Mouse (Mus musculus) olfactory bulb, adult 2 months (tissue): ENCODE data around the gene Nlk. TPM values are rescaled to one million over a fixed set of nuclear protein-coding genes. Genes with fewer than 3 reads are reported as not detected.
A peak's percentile ranks its signal among the peaks of the same experiment; 100 is the strongest.

Experiments used
- H3K27ac ChIP-seq: fragments of 200-500 bp; 2 replicates; pipeline ENCODE4 v1.5.1; 2012; ENCODE audit warnings: low read depth, low read length; ENCODE audit not compliant: insufficient read depth
- H3K4me1 ChIP-seq: fragments of 200-500 bp; 2 replicates; pipeline ENCODE4 v1.6.1; 2012; ENCODE audit warnings: low read length; ENCODE audit not compliant: control insufficient read depth, insufficient read depth
- H3K4me3 ChIP-seq: fragments of 200-500 bp; 2 replicates; pipeline ENCODE4 v1.5.1; 2012; ENCODE audit warnings: mild to moderate bottlenecking, low read depth, low read length, moderate library complexity; ENCODE audit not compliant: insufficient read depth
- CTCF ChIP-seq: fragments of 200-500 bp; IDR thresholded peaks from 2 replicates; pipeline ENCODE4 v1.5.1; 2012; ENCODE audit warnings: low read depth, mild to moderate bottlenecking, low read length, moderate library complexity; ENCODE audit not compliant: insufficient read depth
- POLR2A ChIP-seq: fragments of 200-500 bp; IDR thresholded peaks from 2 replicates; pipeline ENCODE4 v1.6.1; 2012; ENCODE audit warnings: mild to moderate bottlenecking, low read depth, low read length, moderate library complexity; ENCODE audit not compliant: insufficient read depth
- WGBS: fragments of 180-500 bp; shearing (Covaris S2); methylation state at CpG from one replicate; pipeline ENCODE4 v1.1.7; 2018; 5-methylcytosine and 5-hydroxymethylcytosine counted together
- polyA plus RNA-seq: library from polyadenylated mRNA; stranded (reverse); fragments of >200 nt; gene quantifications from 2 replicates; pipeline ENCODE4 v1.2.4, GENCODE M21; 2012; ENCODE audit warnings: low replicate concordance; ENCODE audit not compliant: missing spikeins, insufficient read depth, insufficient read length

The Nlk gene
- polyA plus RNA-seq, 1 experiment = not detected

DNA sequence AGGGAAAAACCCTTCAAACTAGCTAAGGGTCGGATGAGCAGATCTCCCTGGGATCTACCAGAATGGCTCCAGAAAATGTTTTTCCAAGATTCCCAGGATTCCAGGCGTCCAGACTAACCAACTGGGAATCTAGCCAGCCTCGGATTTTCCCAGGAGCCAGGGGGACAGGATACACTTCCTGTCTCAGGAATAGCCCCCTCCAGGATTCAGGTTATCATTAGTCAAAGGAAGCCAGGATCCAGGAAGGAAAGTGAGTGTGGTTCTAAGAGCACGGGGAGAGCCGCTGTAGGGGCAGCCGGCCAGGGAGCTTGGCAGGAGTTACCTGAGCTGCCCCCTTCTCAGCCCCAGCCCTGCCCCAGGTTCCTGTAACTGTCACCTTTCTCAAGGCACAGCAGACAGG is 166.1 kb downstream of the Nlk start:
- TF ChIP-seq CTCF = no peak
- no peak for TF ChIP-seq POLR2A
- no peak overlapping the region for H3K27ac ChIP-seq
- H3K4me1 ChIP-seq = no peaks in the 10 kb centered on the region
- H3K4me3 ChIP-seq = no peak overlapping the region
- WGBS = 73% methylated on average over 6 of the region's 6 CpGs

DNA sequence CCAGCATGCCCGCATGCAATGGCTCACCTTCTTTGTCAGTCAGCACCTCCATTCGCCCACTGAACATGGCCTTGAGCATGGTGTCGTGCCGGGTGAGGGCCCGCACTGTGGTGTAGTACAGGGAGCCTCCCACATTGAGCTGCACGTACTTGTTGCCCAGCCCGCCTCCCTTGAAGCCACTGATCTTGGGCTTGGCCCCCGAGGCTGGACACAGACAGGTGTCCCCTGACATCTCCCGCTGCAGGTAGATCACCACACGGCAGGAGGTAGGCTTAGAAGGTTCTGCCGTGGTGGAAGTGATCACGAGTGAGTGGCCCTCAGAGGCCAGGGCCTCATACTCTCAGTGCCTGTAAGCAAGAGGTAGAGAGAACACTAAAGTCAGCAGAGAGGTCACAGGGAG is 167.2 kb downstream of the Nlk start:
- H3K4me1 ChIP-seq = no peaks in the 10 kb centered on the region
- H3K27ac ChIP-seq = no peak overlapping the region
- WGBS = 92% methylated on average over 12 of the region's 12 CpGs
- TF ChIP-seq CTCF = no peak
- TF ChIP-seq POLR2A = no peak
- no peak overlapping the region for H3K4me3 ChIP-seq

DNA sequence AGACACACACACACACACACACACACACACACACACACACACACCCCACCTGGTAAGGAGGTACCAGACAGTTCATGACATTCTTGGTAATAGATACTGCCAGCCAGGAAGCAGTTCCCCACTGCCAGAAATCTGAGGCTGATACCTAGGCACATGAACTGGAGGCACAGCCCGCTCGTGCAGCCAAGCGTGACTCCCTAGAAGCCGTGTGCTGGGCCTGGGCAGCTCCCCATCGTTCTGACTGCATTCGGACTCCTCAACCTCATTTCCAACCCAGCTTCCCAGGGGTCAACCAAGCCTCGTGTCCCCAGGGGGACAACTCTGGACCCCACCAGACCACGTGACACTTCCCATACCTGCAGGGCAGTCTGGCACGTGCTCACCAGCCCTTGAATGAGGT is 168.5 kb downstream of the Nlk start:
- Histone ChIP-seq H3K27ac (no peak overlapping the region), H3K4me3 (no peak overlapping the region), H3K4me1 (no peaks in the 10 kb centered on the region)
- TF ChIP-seq CTCF (no peak), POLR2A (no peak)
- WGBS = 85% methylated on average over 9 of the region's 9 CpGs

DNA sequence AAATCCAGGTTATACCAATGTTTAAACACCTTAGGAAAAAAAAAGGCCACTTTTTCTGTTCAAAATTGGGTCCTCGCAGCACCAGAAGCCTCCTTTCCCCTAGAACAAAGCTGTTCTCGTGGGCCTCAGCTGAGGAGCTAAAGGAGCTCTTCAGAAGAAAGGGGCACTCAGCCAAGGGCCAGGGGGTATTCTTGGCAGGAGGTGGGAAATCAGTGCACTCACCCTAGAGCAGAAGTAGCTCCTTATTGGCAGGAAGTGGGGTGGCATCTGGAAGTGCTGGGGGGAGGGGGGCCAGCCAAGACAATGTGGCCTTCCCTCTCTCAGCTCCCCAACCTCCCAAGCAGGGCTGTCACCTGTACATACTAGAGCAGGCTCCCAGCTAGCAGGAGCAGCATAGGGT is 172.3 kb downstream of the Nlk start:
- 22% methylated on average over 2 of the region's 2 CpGs for WGBS
- H3K4me3 ChIP-seq = no peak overlapping the region

DNA sequence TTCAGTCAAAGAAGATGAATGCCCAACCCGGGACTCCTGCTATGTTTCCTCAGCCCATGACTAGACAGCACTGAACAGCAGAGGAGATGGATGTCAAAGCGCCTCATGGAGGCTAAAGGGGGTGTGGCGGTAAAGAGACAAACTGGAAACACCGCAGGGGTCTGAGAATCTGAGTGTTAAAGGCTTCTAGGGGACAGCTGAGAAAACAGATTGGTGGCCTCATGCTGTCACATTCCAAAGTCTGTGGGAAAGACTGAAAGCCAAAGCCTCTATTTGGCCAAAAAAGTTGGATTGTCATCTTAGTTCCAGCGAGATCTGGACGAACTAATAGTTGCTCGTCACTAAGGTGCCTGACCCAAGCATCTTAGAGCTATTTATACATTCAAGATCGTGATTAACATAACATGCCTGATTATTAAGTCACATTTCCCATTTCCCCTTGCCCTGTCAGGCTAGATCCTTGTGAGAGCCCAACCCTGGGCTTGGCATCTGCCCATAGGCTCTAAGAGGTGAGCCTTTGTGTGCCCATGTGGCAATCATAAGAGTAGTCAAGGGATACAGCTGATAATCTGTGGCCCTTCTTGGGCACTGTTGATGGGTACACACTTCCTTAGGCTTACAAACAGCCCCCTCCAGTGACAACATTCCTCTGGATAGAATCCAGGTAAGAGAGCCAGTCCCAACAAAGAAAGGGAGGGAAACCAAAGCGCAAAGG is 173.8 kb downstream of the Nlk start:
- Histone ChIP-seq H3K4me1 (no peaks in the 10 kb centered on the region), H3K4me3 (no peak overlapping the region), H3K27ac (no peak overlapping the region; the same call in 1 of the 2 replicates)
- 73% methylated on average over 9 of the region's 9 CpGs for WGBS
- TF ChIP-seq CTCF (no peak), POLR2A (no peak)

More for the DNA sequence above, 172.3 kb downstream of the Nlk start:
- H3K27ac ChIP-seq = no peak overlapping the region
- no peaks in the 10 kb centered on the region for H3K4me1 ChIP-seq
- no peak for TF ChIP-seq POLR2A
- TF ChIP-seq CTCF = no peak

DNA sequence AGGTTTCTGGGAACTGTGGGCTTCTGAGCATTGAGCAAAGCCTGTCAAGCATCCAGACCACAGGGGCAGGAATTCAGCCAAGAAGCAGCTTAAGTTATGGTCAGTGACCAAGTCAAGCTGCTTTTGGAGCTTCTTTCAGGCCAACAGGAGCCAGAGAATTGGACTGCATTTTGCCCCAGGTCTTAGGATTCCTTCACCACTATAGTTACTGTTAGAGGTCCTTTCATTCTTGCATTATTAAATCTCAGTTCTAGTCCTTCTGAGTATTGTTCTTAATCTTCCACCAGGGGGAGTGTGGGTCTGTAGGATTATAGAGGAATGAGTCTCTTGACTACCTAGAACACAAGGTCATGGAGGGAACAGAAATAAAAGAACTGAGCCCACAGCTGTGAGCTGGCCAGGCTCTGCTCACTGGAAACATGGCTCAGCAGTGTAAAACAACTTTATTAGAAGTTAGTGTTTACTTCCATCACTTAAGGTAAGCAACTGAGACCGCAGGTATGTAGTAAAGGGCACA is 174.6 kb downstream of the Nlk start:
- 100% methylated on average over 1 of the region's 1 CpGs for WGBS
- H3K4me1 ChIP-seq = no peaks in the 10 kb centered on the region
- no peak overlapping the region for H3K4me3 ChIP-seq
- H3K27ac ChIP-seq = 0 out of 2 replicates have a peak overlapping the region, but pooled peaks have one; percentile 32
- TF ChIP-seq CTCF (no peak), POLR2A (no peak)

DNA sequence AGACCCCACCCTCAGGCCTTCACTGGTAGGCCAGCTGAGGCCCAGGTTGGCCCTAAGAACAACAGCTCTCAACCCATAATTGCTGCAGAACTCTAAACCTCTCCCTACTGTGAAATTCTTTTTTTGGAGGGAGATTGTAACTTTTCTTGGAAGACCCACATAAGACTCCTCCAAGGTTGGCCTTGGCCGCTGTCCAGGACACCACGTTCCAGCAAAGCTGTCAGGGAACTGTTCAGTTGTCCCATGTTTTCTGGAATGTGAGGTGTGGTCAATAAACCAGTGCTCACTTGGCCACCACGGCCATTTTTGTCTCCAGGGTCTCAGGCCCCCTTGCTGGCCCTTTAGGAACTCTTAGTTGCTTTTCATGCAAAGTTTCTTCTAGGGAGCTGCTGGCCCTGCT is 175.3 kb downstream of the Nlk start:
- 80% methylated on average over 3 of the region's 3 CpGs for WGBS
- Histone ChIP-seq H3K27ac (0 out of 2 replicates have a peak overlapping the region, but pooled peaks have one; percentile 32), H3K4me3 (no peak overlapping the region), H3K4me1 (no peaks in the 10 kb centered on the region)
- TF ChIP-seq POLR2A = no peak
- no peak for TF ChIP-seq CTCF

DNA sequence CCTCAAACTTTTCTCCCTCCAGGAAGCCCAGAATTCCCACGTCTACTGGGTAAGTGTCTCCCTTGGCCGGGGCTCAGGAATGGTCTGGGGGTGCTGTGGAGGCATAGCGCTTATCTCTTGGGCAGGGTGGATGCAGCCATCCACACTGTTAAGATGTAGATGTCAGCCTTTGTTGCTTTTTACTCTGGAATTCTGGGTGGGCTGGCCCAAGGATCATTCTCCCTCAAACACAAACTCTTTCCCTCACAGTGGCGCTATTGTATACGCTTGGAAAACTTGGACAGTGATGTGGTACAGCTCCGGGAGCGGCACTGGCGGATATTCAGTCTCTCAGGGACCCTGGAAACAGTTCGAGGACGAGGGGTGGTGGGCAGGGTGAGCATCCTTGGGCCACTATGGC is 178.2 kb downstream of the Nlk start:
- 75% methylated on average over 10 of the region's 10 CpGs for WGBS
- Histone ChIP-seq H3K27ac (no peak overlapping the region), H3K4me3 (no peak overlapping the region), H3K4me1 (no peaks in the 10 kb centered on the region)
- no peak for TF ChIP-seq CTCF
- no peak for TF ChIP-seq POLR2A

Other genes with a start within 250 kb of the Nlk start
- not detected in 2 replicates for gene Slc46a1, start 231.7 kb downstream of the Nlk start, polyA plus RNA-seq
- gene Sarm1, start 199.6 kb downstream of the Nlk start, polyA plus RNA-seq = not detected in 2 replicates
- not detected in 2 replicates for gene Vtn, start 198.3 kb downstream of the Nlk start, polyA plus RNA-seq
- gene Sebox, start 193.9 kb downstream of the Nlk start, polyA plus RNA-seq = not detected in 2 replicates
- not detected in 2 replicates for gene Tmem199, start 185.2 kb downstream of the Nlk start, polyA plus RNA-seq
- not detected in 2 replicates for gene Poldip2, start 185.2 kb downstream of the Nlk start, polyA plus RNA-seq
- not detected in 2 replicates for gene Tnfaip1, start 161.0 kb downstream of the Nlk start, polyA plus RNA-seq
- not detected in 2 replicates for gene Ift20, start 161.0 kb downstream of the Nlk start, polyA plus RNA-seq
- gene Tmem97, start 146.6 kb downstream of the Nlk start, polyA plus RNA-seq = not detected in 2 replicates
- gene Ccnq, start 54.4 kb upstream of the Nlk start, polyA plus RNA-seq = not detected in 2 replicates
- gene Lyrm9, start 129.2 kb upstream of the Nlk start, polyA plus RNA-seq = not detected in 2 replicates
- not detected in 2 replicates for gene Nos2, start 223.4 kb upstream of the Nlk start, polyA plus RNA-seq